Mouse (Mus musculus) adrenal gland, postnatal 4 days (tissue): ENCODE measurements around the gene Cyp2ab1. TPM values are rescaled to one million over a fixed set of nuclear protein-coding genes. Genes with fewer than 3 reads are reported as not detected.
"Not testable (repeated sequence)": the region's sequence is repeated elsewhere in the genome, so short reads cannot be mapped to it uniquely, and the experiment has no call there.

Experiments used
- DNase-seq, 2 experiments: peaks; one replicate each; pipeline ENCODE4 v3.0.0; 2021 to 2022; ENCODE audit warnings: low spot score in 2 of 2, mixed read lengths in 2 of 2
- long read RNA-seq, 2 experiments: library from polyadenylated mRNA; stranded (forward); transcript quantifications; one replicate each; pipeline ENCODE4 v2.0.0; 2021
- total RNA-seq, 2 experiments: library from RNA; stranded (reverse); gene quantifications; 2 replicates each; pipeline ENCODE4 v1.2.3; 2021

Gene Cyp2ab1
- total RNA-seq = under 1 TPM in 1 of 2 experiments, not detected in 1; 0.17 TPM
- long read RNA-seq, experiment 1 = 0 reads
- long read RNA-seq, experiment 2, partial matches to known transcripts = 0 of 1 reads
- long read RNA-seq, experiment 2, other reads (novel, unspliced or antisense) = 1 of 1 reads

DNA sequence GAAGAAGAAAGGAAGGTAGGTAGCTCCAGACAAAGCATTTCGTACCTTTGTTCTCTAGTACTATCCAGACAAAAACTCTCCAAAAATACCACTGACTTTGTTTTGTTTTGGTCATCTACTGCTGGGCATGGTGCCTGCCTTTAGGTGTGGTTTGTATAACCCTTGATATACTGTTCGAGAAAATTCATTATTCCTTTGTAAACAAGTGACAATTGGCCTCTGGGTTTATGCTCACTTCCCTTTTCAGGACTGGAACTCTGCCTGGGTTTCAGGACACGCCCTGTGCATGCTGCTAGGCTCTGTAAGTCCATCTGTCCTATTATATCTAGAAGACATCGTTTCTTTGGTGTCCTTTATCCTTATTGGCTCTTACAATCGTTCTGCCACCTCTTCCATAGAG, at the start of gene Cyp2ab1:
Cyp2ab1 (minus strand) TSS at position 119 of the 400 bp plus-strand sequence.
- no peak for DNase-seq

DNA sequence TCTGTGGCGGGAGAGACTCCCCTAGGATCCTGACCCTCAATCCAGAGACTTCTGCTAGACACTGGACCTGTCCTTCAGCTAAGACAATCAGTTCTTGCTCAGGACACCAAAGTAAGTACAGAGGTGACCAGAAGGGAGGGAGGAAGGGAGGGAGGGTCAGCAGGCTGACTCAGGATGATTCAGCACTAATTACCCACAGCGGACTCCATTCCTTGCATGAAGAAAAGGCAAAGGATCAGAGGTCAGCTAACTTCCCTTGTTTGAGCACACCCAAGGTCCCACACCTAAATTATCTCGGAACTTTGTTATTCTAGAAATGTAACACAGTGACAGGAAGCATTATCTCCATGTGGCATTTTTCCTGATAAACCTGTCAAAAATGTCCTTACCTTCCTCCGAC, 46.5 kb upstream of the Cyp2ab1 start:
- no peak for DNase-seq

DNA sequence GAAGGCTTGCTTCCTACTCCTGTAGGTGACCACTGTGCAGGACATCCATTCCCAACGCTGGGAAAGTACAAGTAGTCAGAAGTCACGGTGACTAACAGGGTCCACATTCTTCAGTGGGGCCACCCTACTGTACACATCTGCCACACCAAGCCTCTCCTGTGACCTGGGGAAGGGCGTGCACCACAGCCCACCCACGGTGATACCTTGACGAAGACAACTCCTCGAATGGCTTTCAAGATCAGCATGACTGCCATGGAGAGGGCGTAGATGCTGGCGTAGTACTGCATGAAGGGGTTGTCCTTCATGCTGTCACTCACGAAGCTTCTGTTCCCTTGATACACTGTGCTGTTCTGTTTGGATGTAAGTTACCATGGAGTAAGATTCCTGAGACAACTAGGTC, 43.0 kb upstream of the Cyp2ab1 start:
- no peak for DNase-seq

GRCm38 (mm10) chr16:20362121-20362520, 36.9 kb upstream of the Cyp2ab1 start:
- DNase-seq = no peak

DNA sequence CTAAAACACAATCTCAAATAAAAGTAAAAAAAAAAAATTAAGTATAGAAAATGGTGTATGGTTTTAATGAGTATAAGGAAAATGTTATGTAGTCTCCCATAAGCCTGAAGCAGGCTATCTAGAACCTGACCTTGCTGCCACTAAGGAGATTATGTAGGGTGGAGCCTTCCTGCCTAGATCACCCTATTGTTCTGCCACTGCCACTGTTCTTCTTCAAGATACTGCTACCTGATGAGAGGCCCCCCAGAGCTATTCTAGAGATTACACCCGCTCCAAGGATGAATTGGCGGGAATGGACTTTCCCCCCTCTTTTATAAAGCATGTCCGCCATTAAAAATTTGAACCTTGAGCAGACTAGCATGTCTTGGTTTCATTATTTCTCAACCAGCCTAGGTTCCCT, 36.3 kb upstream of the Cyp2ab1 start:
- not testable (repeated sequence) for DNase-seq

DNA sequence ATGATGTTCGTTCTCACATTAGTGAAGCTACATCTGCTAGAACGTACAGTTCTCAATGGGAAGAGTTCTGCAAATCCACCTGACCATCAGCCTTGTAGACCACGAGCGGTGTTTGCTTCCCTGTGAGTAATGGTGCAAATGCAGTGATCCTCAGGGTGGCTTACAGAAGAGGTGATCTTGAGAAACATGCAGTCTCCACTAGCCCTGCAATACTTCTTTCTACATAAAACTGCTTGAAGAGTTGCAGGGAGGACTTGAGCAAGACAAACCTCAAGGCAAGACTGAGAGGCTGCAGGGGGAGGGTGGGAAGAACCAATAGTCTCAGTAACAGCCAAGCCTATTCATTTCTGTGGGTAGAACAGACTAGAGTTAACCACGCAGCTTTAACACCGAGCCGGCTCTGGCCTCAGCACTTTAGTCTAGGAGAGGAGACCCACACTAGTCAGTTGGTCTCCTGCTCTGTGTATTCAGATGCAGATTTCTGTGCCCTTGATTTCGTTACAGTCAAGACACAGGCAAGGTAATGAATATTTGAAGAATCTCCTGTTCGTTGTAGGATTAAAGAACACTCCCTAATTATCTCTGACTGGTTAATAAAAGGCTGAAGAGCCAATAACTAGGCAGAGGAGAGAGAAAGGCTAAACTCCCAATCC, 34.6 kb upstream of the Cyp2ab1 start:
- DNase-seq = no peak

DNA sequence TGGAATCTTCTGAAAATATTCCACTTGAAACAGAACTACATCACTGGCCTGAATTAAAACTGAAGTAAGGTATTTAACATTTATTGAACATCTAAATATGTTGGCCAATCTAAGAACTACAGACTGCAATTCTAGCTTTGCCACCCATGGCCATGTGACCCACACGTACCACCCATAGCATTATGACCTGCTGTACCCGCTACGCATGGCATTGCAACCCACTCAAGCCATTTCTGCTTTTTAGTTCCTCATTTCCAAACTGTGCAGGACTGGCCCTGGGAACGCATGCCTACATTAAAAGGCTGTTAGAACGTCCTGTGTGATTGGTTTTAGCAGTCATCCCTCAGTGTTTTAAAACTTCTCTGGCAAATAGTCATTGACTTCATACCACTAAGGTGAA, 32.6 kb upstream of the Cyp2ab1 start:
- DNase-seq = no peak

DNA sequence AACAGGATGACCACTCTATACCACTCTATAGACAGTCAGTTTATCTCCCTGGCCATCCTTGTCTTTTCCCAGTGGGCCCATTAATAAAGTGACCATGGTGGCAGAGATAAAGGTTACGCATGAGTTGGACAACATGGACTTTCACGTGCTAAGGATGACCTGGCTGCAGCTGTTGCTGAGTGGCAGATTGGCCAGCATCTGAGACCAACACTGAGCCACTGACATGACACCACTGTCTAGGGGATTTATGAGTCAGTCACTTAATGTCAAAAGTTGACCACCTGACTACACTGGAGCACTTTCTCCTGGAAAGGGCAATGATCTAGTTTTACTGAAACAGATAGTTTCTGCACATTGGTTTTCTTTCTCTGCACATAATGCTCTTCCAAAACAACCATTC, 29.6 kb upstream of the Cyp2ab1 start:
- DNase-seq = no peak

GRCm38 (mm10) chr16:20354011-20354410, 28.8 kb upstream of the Cyp2ab1 start:
- no peak for DNase-seq

DNA sequence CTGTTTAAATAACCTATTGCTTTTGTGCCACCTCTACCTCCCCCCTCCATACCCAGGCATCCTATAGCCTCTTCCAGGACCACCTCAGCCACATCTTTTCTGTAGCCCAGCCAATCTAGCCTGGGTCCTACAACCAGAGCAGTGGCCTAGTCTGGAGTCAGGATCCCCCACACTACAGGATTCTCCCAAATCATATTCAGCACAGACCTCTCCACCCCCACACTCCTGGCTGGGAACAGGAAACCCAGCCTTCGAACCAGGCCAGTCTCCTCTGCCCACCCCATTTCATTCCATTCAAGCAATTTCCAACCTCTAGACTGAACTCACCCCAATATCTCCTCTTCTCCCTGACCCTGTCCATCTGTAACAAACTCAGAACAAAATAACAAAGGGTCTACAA, 20.3 kb upstream of the Cyp2ab1 start:
- no peak for DNase-seq

DNA sequence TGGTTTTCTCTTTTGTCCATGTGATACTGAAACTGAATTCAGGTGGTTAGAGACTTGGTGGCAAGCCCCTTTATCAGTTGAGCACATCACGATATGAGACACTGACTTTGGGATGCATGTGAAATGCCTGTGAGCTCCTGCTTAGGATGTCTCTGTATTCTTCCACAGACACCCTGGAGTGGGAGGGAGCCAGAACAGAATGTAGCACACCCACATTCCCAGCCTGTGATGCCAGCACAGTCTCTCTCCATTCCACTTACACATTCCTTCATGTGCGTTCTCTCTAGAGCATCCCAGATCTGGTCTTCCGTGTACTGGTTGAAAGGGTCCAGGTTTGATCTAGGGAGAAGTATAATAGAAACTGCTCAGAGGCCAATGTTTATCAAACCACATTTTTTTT, 13.4 kb upstream of the Cyp2ab1 start:
- no peak for DNase-seq

DNA sequence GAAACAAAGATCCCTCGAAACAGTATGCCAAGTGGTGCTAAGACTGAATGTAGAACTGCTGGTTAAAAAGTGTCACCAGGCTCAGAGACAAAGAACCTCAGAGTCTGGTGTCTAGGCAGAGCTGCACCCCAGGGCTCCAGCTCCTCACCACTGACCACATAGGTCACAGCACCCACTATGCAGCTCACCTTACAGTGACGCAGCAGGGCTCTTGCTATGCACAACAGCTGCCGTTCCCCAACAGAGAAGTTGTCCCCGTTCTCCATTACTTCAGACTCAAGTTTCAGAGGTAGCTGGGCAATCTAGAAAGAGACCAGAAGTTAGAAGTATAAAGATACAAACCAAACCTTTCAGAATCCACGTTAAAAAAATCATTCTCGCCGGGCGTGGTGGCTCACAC, 9.7 kb upstream of the Cyp2ab1 start:
- no peak for DNase-seq

DNA sequence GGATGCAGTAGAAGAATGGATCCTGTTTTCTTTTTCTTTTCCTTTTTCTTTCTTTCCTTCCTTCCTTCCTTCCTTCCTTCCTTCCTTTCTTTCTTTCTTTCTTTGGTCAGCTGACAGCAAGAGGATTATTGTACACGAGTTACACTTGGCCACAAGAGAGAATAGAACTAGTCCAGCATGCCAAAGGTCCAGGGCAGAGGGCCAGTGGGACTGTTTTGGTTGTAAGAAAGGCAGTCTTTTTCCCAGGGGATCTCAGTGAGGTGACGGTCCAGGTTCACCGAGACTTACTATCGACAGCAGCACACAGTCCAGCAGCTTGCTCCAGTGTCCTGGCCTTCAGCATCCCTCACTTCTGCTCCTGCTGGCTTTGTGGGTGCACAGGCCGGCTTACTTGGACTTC, 3.1 kb upstream of the Cyp2ab1 start:
- no peak for DNase-seq

DNA sequence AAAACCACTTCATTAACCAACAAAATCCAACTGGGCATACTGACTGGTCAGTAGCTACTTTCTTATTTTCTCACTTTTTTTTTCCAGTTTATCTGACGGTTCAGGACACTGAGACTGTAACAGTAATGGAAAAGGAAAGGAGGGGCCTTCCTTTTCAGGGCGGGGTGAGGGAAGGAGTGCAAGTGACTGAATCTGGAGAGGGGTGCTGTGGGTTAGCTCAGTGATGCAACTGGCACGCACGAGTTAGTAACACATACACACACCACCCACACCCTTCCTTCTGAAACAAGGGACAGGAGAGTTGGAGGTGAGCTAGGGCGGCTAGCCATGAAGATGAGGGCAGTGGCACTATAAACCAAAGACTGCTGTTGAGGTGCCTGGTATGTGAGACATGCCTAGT, 1.3 kb downstream of the Cyp2ab1 start:
- DNase-seq = no peak

DNA sequence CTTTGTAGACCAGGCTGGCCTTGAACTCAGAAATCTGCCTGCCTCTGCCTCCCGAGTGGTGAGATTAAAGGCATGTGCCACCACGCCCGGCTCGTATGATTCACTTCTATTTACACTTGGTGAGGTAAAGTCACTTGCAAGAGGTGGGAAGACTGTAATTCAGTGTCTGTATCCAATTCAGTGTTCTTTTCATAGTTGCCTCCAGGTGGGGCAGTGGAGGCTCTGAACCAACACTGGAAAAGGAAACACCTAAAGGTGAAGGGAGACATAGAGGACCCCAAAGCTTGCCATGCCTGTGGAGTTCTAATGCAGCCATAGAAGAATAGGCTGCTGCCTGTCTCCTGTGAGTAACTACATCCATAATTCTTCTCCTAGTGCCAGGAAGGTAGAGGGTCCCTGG, 2.9 kb downstream of the Cyp2ab1 start:
- no peak for DNase-seq

DNA sequence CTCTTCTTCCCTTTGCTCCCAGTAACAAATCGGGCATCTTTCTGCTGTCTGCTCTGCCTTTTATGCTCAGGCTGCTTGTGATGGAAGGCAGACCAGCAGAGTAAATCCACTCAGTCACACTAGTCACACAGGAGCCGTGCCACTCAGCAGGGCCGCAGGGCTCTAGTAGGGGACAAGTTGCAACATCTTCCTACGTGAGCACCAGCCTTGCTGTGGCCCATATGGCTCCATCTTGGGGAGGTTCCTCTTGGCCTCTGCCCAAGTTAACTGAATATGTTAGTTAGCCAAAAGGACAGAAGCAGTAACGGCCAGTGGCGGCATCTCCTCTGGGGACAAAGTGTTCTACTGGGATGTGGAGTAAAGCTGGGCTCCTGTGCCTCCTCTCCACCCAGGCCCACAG, 8.4 kb downstream of the Cyp2ab1 start:
- no peak for DNase-seq

DNA sequence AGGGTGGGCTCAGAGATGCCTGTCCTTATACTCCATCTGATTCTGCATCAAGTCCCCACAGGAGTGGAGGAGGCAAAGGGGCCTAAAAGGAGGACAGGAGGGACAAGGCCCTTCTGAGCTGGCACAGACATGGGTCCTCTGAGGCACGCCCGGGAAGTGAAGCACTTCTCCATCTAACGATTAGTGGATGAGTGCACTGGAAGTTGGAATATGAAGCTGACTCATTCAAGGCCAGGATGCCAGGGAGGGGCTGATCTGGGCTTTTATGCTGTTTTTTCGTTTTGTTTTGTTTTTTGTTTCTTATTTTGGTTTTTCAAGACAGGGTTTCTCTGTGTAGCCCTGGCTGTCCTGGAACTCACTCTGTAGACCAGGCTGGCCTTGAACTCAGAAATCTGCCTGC, 9.9 kb downstream of the Cyp2ab1 start:
- DNase-seq = no peak

GRCm38 (mm10) chr16:20312272-20312671, 12.9 kb downstream of the Cyp2ab1 start:
- no peak for DNase-seq

DNA sequence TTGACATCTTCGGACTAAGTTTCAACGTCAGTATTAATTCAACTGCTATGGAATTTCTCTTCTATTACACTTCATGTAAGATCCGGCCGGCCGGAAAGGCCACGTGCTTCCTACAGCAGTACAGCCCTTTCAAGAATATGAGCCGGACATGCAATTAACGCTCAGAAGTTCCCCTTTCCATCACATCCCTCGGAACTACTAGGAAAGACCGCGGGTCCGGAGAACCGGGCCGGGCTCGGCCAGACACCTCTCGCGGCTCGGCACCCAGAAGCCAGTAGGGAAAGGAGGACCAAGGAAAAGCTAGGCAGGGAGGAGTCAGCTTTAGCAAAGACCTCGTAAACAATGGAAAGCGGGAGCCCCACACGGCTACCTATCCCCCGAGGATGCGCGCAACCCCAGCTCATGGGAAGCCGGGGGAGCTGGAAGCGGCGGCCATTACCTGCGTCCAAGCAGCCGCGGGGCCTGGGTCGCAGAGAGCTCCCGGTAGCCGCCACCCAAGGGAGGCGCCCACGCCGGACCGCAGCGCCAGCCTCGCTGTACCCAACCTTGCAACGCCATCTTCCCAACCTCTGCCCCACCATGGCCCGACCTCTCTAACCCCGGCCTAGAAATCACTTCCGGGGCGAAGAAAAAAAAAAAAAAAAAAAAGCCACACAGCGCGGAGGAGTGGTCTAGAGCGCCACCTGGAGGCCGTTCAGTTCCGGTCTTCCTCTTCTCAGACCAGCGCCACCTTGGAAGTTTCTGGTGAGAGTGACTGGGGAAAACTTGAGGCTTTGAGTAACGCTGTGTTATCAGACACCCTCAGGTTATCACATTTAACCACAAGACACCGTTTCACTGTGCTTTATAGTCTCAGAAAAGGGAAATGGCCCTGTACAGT, 23.2 kb downstream of the Cyp2ab1 start, which contains the start of gene Parl:
Parl (minus strand) TSS at position 618 of the 880 bp plus-strand sequence.
- peak; percentile 35 to 60 for DNase-seq

- DNase-seq = no peak
Measured at GRCm38 (mm10) chr16:20300076-20300475, 25.1 kb downstream of the Cyp2ab1 start.

GRCm38 (mm10) chr16:20280238-20280637, 45.0 kb downstream of the Cyp2ab1 start:
- DNase-seq = no peak

DNA sequence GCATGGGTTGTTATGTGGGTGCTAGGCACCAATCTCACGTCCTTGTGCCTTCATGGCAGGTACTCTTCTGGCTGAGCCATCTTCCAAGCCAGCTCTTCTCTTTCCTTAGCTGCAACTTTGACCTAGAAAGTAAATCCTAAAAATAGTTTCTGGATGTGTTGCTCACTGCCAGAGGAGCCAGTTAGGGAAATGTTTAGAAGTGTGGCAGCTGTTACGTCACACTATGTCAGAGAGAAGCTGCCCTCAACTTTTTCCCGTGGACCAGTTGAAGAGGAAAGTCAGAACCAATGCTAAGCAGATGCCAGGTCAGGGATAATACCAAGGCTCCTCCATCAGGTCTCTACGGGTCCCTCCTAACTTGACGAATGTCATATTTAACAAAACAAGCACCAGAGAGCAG, 45.8 kb downstream of the Cyp2ab1 start:
- DNase-seq = no peak
